Mouse (Mus musculus) ES-E14 (cell line): Measurements from ENCODE around the gene Fscn1. TPM values are rescaled to one million over a fixed set of nuclear protein-coding genes. Genes with fewer than 3 reads are reported as not detected.
A peak's percentile ranks its signal among the peaks of the same experiment; 100 is the strongest.

Source experiments
- DNase-seq: peaks from one replicate; pipeline ENCODE4 v3.0.0-alpha.2; 2013; ENCODE audit warnings: low read depth, low spot score
- H3K27ac ChIP-seq: 2 replicates; pipeline ENCODE4 v1.5.1; 2012; ENCODE audit warnings: low read depth, mild to moderate bottlenecking, low read length, moderate library complexity, mixed read lengths; ENCODE audit not compliant: poor library complexity, insufficient read depth, severe bottlenecking
- H3K36me3 ChIP-seq: 2 replicates; pipeline ENCODE4 v1.6.1; 2012; ENCODE audit warnings: mild to moderate bottlenecking, low read length, moderate library complexity, mixed read lengths; ENCODE audit not compliant: control insufficient read depth, poor library complexity, insufficient read depth, severe bottlenecking
- H3K4me1 ChIP-seq, 2 experiments: fragments of 150-350 bp in 1 of 2; sonication (generic) in 1 of 2; 2 replicates each; pipeline ENCODE4 v1.6.1; 2012; ENCODE audit warnings: low read length in 2 of 2, mild to moderate bottlenecking in 1 of 2, mixed read lengths in 1 of 2; ENCODE audit not compliant: control insufficient read depth in 2 of 2, insufficient read depth in 2 of 2, poor library complexity in 1 of 2
- H3K4me3 ChIP-seq, 2 experiments: fragments of 150-350 bp in 1 of 2; sonication (generic) in 1 of 2; 2 replicates each; pipeline ENCODE4 v1.5.1; 2012; ENCODE audit warnings: low read length in 2 of 2, low read depth in 1 of 2, mild to moderate bottlenecking in 1 of 2, mixed read lengths in 1 of 2; ENCODE audit not compliant: insufficient read depth in 1 of 2, poor library complexity in 1 of 2, severe bottlenecking in 1 of 2
- H3K9ac ChIP-seq: 2 replicates; pipeline ENCODE4 v1.6.1; 2012; ENCODE audit warnings: low read depth, mild to moderate bottlenecking, low read length, mixed read lengths; ENCODE audit not compliant: poor library complexity, insufficient read depth, severe bottlenecking
- H3K9me3 ChIP-seq: fragments of 150-350 bp; sonication (generic); 2 replicates; pipeline ENCODE4 v1.6.1; 2012; ENCODE audit warnings: low read depth, mild to moderate bottlenecking, low read length; ENCODE audit not compliant: control insufficient read depth, insufficient read depth
- CHD2 ChIP-seq: IDR thresholded peaks from 2 replicates; pipeline ENCODE4 v1.6.1; 2014; ENCODE audit warnings: mild to moderate bottlenecking, low read depth, low read length, inconsistent platforms
- HCFC1 ChIP-seq: IDR thresholded peaks from 2 replicates; pipeline ENCODE4 v1.6.1; 2012; ENCODE audit warnings: low read length, inconsistent platforms, borderline replicate concordance; ENCODE audit not compliant: insufficient read depth
- MAFK ChIP-seq: IDR thresholded peaks from 2 replicates; pipeline ENCODE4 v1.6.1; 2014; ENCODE audit warnings: mild to moderate bottlenecking, low read depth, low read length, inconsistent platforms; ENCODE audit not compliant: insufficient read depth
- ZC3H11A ChIP-seq: IDR thresholded peaks from 2 replicates; pipeline ENCODE4 v1.6.1; 2012; ENCODE audit warnings: low read depth, mild to moderate bottlenecking, inconsistent platforms, low read length, borderline replicate concordance
- ZNF384 ChIP-seq: IDR thresholded peaks from 2 replicates; pipeline ENCODE4 v1.6.1; 2012; ENCODE audit warnings: low read depth, low read length, inconsistent platforms
- in situ Hi-C, 2 experiments: fragments of 600-800 bp; cut with MboI; formaldehyde crosslinking; loops; one replicate each; pipeline ENCODE4 v1.15.1; 2025; ENCODE audit warnings: low sequenced_read_pairs in 2 of 2, inconsistent platforms in 1 of 2; ENCODE audit not compliant: unreplicated experiment in 2 of 2
- total RNA-seq: library from RNA; depleted of rRNA; stranded (reverse); fragments of 300-350 nt; gene quantifications from 2 replicates; pipeline ENCODE4 v1.2.3, GENCODE M21; 2012

Gene Fscn1
- total RNA-seq, 1 experiment: 310 TPM

DNA sequence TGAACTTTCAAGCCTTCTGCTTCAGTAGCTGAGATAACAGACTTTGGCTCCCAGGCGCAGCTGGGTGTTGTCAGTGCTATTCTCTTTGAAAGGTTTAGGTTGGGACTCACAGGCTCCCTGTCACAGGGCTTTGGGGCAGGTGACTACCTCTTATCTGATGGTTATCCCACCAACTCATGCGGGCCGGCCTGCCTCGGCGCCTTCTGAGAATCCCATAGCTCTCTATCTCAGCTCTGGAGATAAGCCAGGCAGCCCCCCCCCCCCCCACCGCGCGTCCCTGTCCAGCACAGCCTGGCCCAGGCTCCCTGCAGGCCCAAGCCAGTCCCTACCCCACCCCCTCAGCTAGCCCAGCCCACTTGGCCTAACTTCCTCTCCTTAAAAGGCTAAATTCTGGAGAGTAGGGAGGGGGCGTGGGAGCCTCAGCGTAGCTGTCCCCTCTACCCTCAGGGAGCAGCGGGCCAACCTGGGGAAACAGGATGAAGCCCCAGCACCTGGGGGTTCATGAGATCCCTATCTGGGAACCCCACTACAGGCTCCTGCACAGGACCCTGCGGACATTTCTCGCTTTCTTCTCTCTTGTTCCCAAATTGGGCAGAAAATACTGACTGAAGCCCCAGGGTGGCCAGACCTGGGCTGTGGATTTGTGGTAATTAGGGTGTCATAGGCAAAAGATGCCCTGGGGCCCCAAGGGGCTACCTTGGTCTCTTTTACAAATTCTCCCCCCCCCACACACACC, 33.8 kb upstream of the Fscn1 start:
- in situ Hi-C loops: no loop called here
- no peak for DNase-seq
- H3K36me3 ChIP-seq: no peaks in the 10 kb centered on the region
- H3K4me1 ChIP-seq: peaks cover 3 to 42% of the 10 kb centered on the region in 2 experiments; a peak in 2 of 4 replicates
- H3K9me3 ChIP-seq: no peaks in the 10 kb centered on the region
- H3K9ac ChIP-seq: peak overlapping the region; percentile 27; the same call in 1 of the 2 replicates
- no peak for TF ChIP-seq ZC3H11A
- no peak for TF ChIP-seq MAFK
- no peak for TF ChIP-seq ZNF384
- TF ChIP-seq HCFC1: no peak
- TF ChIP-seq CHD2: no peak
- H3K4me3 ChIP-seq: no peak overlapping the region; a peak in 1 of 4 replicates
- peak overlapping the region; percentile 97 for H3K27ac ChIP-seq

DNA sequence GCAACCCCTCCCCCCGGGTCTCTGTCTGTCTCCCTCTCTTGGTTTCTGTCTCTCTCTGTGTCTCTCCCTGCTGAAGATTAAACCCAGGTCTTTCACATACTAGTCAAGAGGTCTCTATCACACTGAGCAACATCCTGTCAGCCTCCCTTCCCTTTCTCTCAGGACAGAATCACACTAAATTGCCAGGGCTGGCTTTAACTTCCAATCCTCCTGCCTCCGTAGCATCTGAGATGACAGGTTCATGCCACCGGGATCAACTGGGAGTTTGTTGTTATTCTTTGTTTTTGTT, 33.3 kb upstream of the Fscn1 start:
- in situ Hi-C loops: no loop called here
- no peak overlapping the region for H3K9ac ChIP-seq
- H3K4me1 ChIP-seq: peaks cover 3 to 40% of the 10 kb centered on the region in 2 experiments; a peak in 2 of 4 replicates
- H3K4me3 ChIP-seq: no peak overlapping the region
- no peak for DNase-seq
- no peaks in the 10 kb centered on the region for H3K9me3 ChIP-seq
- peak overlapping the region; percentile 26; the same call in 1 of the 2 replicates for H3K27ac ChIP-seq
- no peak for TF ChIP-seq ZC3H11A
- no peak for TF ChIP-seq MAFK
- no peak for TF ChIP-seq ZNF384
- no peak for TF ChIP-seq CHD2
- TF ChIP-seq HCFC1: no peak
- no peaks in the 10 kb centered on the region for H3K36me3 ChIP-seq

DNA sequence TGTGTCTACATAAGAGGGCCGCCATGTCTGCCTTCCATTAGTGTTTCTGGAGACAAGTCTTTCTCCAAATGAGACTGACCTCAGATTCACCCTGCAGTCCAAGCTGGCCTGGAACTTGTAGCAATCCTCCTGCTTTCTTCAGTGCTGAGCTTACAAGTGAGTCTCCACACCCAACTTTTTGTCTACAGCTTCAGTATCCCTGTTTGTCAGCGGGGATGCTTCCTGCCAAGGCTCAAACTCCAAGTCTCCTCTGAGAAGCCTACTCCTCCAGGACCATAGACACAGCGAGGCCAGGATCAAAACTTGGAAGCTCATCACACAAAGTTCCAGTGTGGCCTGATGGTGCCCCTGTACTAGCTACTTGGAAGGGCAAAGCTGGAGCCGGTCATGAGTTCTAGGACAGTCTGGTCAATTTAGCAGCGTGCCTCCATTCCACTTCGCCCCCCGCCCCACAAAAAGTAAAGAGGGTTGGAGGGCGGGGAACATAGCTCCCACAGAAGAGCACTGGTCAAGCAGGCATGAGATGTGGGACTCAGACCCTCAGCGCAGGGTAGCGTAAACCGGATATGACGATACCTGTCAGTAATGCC, 32.7 kb upstream of the Fscn1 start:
- TF ChIP-seq ZC3H11A: no peak
- no peak for TF ChIP-seq MAFK
- no peak for TF ChIP-seq HCFC1
- TF ChIP-seq ZNF384: no peak
- TF ChIP-seq CHD2: no peak
- no peak overlapping the region for H3K4me3 ChIP-seq
- peaks cover 3 to 35% of the 10 kb centered on the region in 2 experiments; a peak in 2 of 4 replicates for H3K4me1 ChIP-seq
- no peak for DNase-seq
- no peak overlapping the region for H3K9ac ChIP-seq
- H3K36me3 ChIP-seq: no peaks in the 10 kb centered on the region
- in situ Hi-C loops: no loop called here
- peak overlapping the region; percentile 26; the same call in 1 of the 2 replicates for H3K27ac ChIP-seq
- no peaks in the 10 kb centered on the region for H3K9me3 ChIP-seq

DNA sequence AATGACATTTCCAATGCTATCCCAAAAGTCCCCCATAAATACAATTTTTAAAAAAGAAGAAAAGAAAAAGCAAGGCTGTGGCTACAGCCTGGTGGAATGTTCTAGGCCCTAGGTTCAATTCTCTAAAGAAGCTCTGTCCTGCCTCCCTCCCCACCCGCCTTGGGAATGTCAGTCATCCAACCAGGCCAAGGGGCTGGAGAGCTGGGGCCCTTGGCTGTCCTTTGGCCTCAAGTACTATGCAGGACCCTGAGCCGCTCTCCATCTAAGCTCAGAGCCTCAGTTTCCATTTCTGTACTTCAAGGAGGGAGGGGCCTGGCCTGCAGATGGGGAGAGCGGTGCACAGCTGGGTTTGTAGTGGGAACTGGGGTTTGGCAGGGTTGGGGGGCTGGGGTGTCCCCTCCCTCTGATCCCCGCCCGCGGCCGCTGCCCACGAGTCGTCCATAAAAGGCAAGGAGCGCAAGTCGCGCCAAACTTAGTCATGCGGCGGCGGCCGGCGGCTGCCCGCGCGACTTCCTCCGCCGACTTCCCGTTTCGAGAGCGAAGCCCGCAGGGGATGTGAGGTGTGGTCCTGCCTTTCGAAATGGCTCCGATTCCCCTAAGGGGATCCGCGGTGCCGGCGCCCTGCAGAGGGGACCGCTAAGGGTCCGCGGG, 31.3 kb upstream of the Fscn1 start:
- Histone ChIP-seq H3K9me3 (no peaks in the 10 kb centered on the region), H3K4me1 (peaks cover 3 to 35% of the 10 kb centered on the region in 2 experiments; a peak in 2 of 4 replicates), H3K27ac (peak overlapping the region; percentile 32)

More for the DNA sequence above, 31.3 kb upstream of the Fscn1 start:
- Histone ChIP-seq H3K9ac (peak overlapping the region; percentile 69), H3K4me3 (peak overlapping the region; percentile 60 to 64), H3K36me3 (no peaks in the 10 kb centered on the region)
- in situ Hi-C loops: no loop called here
- DNase-seq: no peak
- TF ChIP-seq CHD2: no peak
- TF ChIP-seq ZC3H11A: no peak
- no peak for TF ChIP-seq ZNF384
- no peak for TF ChIP-seq HCFC1
- TF ChIP-seq MAFK: no peak
